Mouse (Mus musculus): Measurements from ENCODE around the gene Gcm2. TPM values are rescaled to one million over a fixed set of nuclear protein-coding genes. Genes with fewer than 3 reads are reported as not detected.

Gcm2 gene
- total and polyA plus RNA-seq, 2 experiments from 2014 or later, result not detected

GRCm38 (mm10) chr13:41071617-41072016 lies 39.2 kb downstream of the Gcm2 start:
- DNase-seq (ENCODE audit: low spot score) (no peak), ATAC-seq (ENCODE audit: insufficient read depth, low read depth) (no peak)
- Histone ChIP-seq H3K4me1 (ENCODE audit: control insufficient read depth, insufficient read depth) (no peaks in the 10 kb centered on the region), H3K4me3 (ENCODE audit: low read depth, low read length) (no peak overlapping the region), H3K4me2 (ENCODE audit: low read depth, low read length) (no peak overlapping the region), H3K36me3 (replicated peaks; ENCODE audit: control insufficient read depth, insufficient read depth, low read length) (no peaks in the 10 kb centered on the region), H3K9me3 (replicated peaks; ENCODE audit: control insufficient read depth, low read length) (no peaks in the 10 kb centered on the region), H3K27ac (ENCODE audit: low read depth) (no peak overlapping the region), H3K9ac (replicated peaks; ENCODE audit: low read depth, low read length) (no peak overlapping the region), H3K27me3 (ENCODE audit: control insufficient read depth, insufficient read depth, low read length) (no peaks in the 10 kb centered on the region)
- TF ChIP-seq EP300 (IDR thresholded peaks at IDR 0.05; ENCODE audit: low read depth) (no peak), CTCF (IDR thresholded peaks at IDR 0.05; ENCODE audit: low read depth) (no peak)
- WGBS, result 81% methylated on average over 11 of the region's 11 CpGs

DNA sequence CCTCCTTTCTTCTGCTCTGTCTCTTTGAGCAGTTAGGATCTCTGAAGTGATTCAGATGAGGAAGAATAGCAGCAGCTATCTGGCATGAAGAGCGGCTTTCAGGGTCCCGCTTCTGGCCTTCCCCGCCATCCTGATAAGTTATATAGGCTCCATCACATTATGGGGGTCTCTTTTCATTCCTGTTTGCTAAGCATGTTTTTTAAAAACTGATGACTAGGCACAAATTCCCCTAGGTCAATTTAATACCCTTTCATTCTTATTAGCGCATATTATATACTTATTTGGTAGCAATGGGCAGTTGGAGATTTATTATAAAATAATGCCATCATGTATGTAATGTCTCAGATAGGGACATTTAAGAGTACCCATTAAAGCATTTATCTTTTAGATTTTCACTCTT lies 43.2 kb downstream of the Gcm2 start:
- H3K4me2 ChIP-seq (ENCODE audit: low read depth, low read length), result no peak overlapping the region
- no peak overlapping the region for H3K4me3 ChIP-seq (ENCODE audit: low read depth, low read length)
- H3K27ac ChIP-seq (ENCODE audit: low read depth), result no peak overlapping the region
- WGBS, result 89% methylated on average over 4 of the region's 4 CpGs
- ATAC-seq (ENCODE audit: insufficient read depth, low read depth), result no peak
- H3K9me3 ChIP-seq (replicated peaks; ENCODE audit: control insufficient read depth, low read length), result no peaks in the 10 kb centered on the region
- no peak overlapping the region for H3K9ac ChIP-seq (replicated peaks; ENCODE audit: low read depth, low read length)
- TF ChIP-seq CTCF (IDR thresholded peaks at IDR 0.05; ENCODE audit: low read depth), result no peak
- no peak for TF ChIP-seq EP300 (IDR thresholded peaks at IDR 0.05; ENCODE audit: low read depth)
- no peaks in the 10 kb centered on the region for H3K36me3 ChIP-seq (replicated peaks; ENCODE audit: control insufficient read depth, insufficient read depth, low read length)
- no peak for DNase-seq (ENCODE audit: low spot score)
- H3K4me1 ChIP-seq (ENCODE audit: control insufficient read depth, insufficient read depth), result no peaks in the 10 kb centered on the region
- H3K27me3 ChIP-seq (ENCODE audit: control insufficient read depth, insufficient read depth, low read length), result no peaks in the 10 kb centered on the region

- H3K36me3 ChIP-seq (replicated peaks; ENCODE audit: control insufficient read depth, insufficient read depth, low read length), result no peaks in the 10 kb centered on the region
- no peak for DNase-seq (ENCODE audit: low spot score)
- no peaks in the 10 kb centered on the region for H3K4me1 ChIP-seq (ENCODE audit: control insufficient read depth, insufficient read depth)
- 72% methylated on average over 5 of the region's 5 CpGs for WGBS
- no peak for TF ChIP-seq CTCF (IDR thresholded peaks at IDR 0.05; ENCODE audit: low read depth)
- TF ChIP-seq EP300 (IDR thresholded peaks at IDR 0.05; ENCODE audit: low read depth), result no peak
- H3K4me2 ChIP-seq (ENCODE audit: low read depth, low read length), result no peak overlapping the region
- no peak overlapping the region for H3K9ac ChIP-seq (replicated peaks; ENCODE audit: low read depth, low read length)
- H3K27ac ChIP-seq (ENCODE audit: low read depth), result no peak overlapping the region
- H3K4me3 ChIP-seq (ENCODE audit: low read depth, low read length), result no peak overlapping the region
- H3K27me3 ChIP-seq (ENCODE audit: control insufficient read depth, insufficient read depth, low read length), result no peaks in the 10 kb centered on the region
- no peaks in the 10 kb centered on the region for H3K9me3 ChIP-seq (replicated peaks; ENCODE audit: control insufficient read depth, low read length)
- no peak for ATAC-seq (ENCODE audit: insufficient read depth, low read depth)
Measured at GRCm38 (mm10) chr13:41051965-41052364, 58.9 kb downstream of the Gcm2 start.

Other genes starting within 250 kb of the Gcm2 start
- gene Pak1ip1, start 110.0 kb downstream of the Gcm2 start, total RNA-seq (2014; rRNA removed; ENCODE audit: low replicate concordance), result 38.2 and 43.5 TPM in 2 replicates
- gene Pak1ip1, start 110.0 kb downstream of the Gcm2 start, polyA plus RNA-seq (2015; fragmentation: Nextera tagmentation; extraction: Ambion mirVana), result 43.1 and 48.0 TPM in 2 replicates
- gene Tmem14c, start 94.7 kb downstream of the Gcm2 start, total RNA-seq (2014; rRNA removed; ENCODE audit: low replicate concordance), result 116 and 142 TPM in 2 replicates
- 282 and 290 TPM in 2 replicates for gene Tmem14c, start 94.7 kb downstream of the Gcm2 start, polyA plus RNA-seq (2015; fragmentation: Nextera tagmentation; extraction: Ambion mirVana)
- not detected in 2 replicates for gene Mak, start 31.3 kb downstream of the Gcm2 start, total RNA-seq (2014; rRNA removed; ENCODE audit: low replicate concordance)
- 0.05 and 0.14 TPM in 2 replicates for gene Mak, start 31.3 kb downstream of the Gcm2 start, polyA plus RNA-seq (2015; fragmentation: Nextera tagmentation; extraction: Ambion mirVana)
- not detected in 2 replicates for gene Sycp2l, start 3.3 kb upstream of the Gcm2 start, total RNA-seq (2014; rRNA removed; ENCODE audit: low replicate concordance)
- not detected in 2 replicates for gene Sycp2l, start 3.3 kb upstream of the Gcm2 start, polyA plus RNA-seq (2015; fragmentation: Nextera tagmentation; extraction: Ambion mirVana)
- gene Elovl2, start 109.4 kb upstream of the Gcm2 start, total RNA-seq (2014; rRNA removed; ENCODE audit: low replicate concordance), result 0.35 TPM in 1 of 2 replicates, not detected in the other
- 0.22 and 0.23 TPM in 2 replicates for gene Elovl2, start 109.4 kb upstream of the Gcm2 start, polyA plus RNA-seq (2015; fragmentation: Nextera tagmentation; extraction: Ambion mirVana)
- 14.6 and 15.5 TPM in 2 replicates for gene Smim13, start 138.8 kb upstream of the Gcm2 start, total RNA-seq (2014; rRNA removed; ENCODE audit: low replicate concordance)
- 7.9 TPM in 2 replicates for gene Smim13, start 138.8 kb upstream of the Gcm2 start, polyA plus RNA-seq (2015; fragmentation: Nextera tagmentation; extraction: Ambion mirVana)
- gene Gm17364, start 162.9 kb upstream of the Gcm2 start, total RNA-seq (2014; rRNA removed; ENCODE audit: low replicate concordance), result not detected in 2 replicates
- gene Gm17364, start 162.9 kb upstream of the Gcm2 start, polyA plus RNA-seq (2015; fragmentation: Nextera tagmentation; extraction: Ambion mirVana), result not detected in 2 replicates

All from heart, postnatal 0 days (tissue).